Mouse (Mus musculus) CD4-positive, CD25-positive, alpha-beta regulatory T cell (primary cell): Measurements from ENCODE around the gene Gm6509. TPM values are rescaled to one million over a fixed set of nuclear protein-coding genes. Genes with fewer than 3 reads are reported as not detected.

ENCODE experiments used
- polyA plus RNA-seq: library from polyadenylated mRNA; unstranded; fragments of 100-300 nt; shearing (Covaris generic); gene quantifications from one replicate; pipeline ENCODE4 v1.2.1, GENCODE M21; 2017

The Gm6509 gene
- polyA plus RNA-seq = not detected

GRCm38 (mm10) chr5:94623679-94624078, at the start of gene Gm6509:
Gene Gm6509, plus strand, starts transcription at chr5:94623979.

GRCm38 (mm10) chr5:94616242-94616641, 7.5 kb upstream of the Gm6509 start, which contains the start of gene Gm3147:
Gene Gm3147, minus strand, starts transcription at chr5:94616342.

GRCm38 (mm10) chr5:94648082-94648481, 24.3 kb downstream of the Gm6509 start, which contains the start of gene Gm6205:
Gene Gm6205, plus strand, starts transcription at chr5:94648382.

Other genes with a start within 250 kb of the Gm6509 start
- not detected for gene Gm7682, start 178.2 kb upstream of the Gm6509 start, polyA plus RNA-seq
- gene Gm3139, start 97.7 kb upstream of the Gm6509 start, polyA plus RNA-seq = not detected
- gene Gm3147, start 7.6 kb upstream of the Gm6509 start, polyA plus RNA-seq = not detected
- gene Gm6205, start 24.4 kb downstream of the Gm6509 start, polyA plus RNA-seq = not detected
- 0.90 TPM for gene Gm3183, start 241.5 kb downstream of the Gm6509 start, polyA plus RNA-seq